Mouse (Mus musculus) erythroblast, embryonic 14.5 days (primary cell): ENCODE measurements around the gene Clec12b.

ENCODE experiments used
- GATA1 ChIP-seq: IDR thresholded peaks from 2 replicates; pipeline ENCODE4 v1.6.1; 2012; ENCODE audit warnings: low read length, inconsistent platforms, mixed read lengths
- TAL1 ChIP-seq: IDR thresholded peaks from 3 replicates; pipeline ENCODE4 v1.6.1; 2012; ENCODE audit warnings: low read length, inconsistent platforms, mixed read lengths

- TF ChIP-seq TAL1 (no peak), GATA1 (no peak)
These were observed 29.2 kb downstream of the Clec12b start for GRCm38 (mm10) chr6:129356430-129356829.
